Mouse (Mus musculus) activated CD4-positive, CD25-positive, alpha-beta regulatory T cell, adult 9 weeks (primary cell): ENCODE measurements around the gene St3gal6. TPM values are rescaled to one million over a fixed set of nuclear protein-coding genes. Genes with fewer than 3 reads are reported as not detected.

Experiments used
- polyA plus RNA-seq: library from polyadenylated mRNA; unstranded; fragments of 100-300 nt; shearing (Covaris generic); gene quantifications from one replicate; pipeline ENCODE4 v1.2.1, GENCODE M21; 2017

Gene St3gal6
- polyA plus RNA-seq: 7.1 TPM

GRCm38 (mm10) chr16:58523972-58524850 is at the start of gene St3gal6:
Gene St3gal6 (minus strand): TSS chr16:58524243.

Other genes with a start within 250 kb of the St3gal6 start
- 0.22 TPM for gene Dcbld2, start 115.8 kb downstream of the St3gal6 start, polyA plus RNA-seq
- gene Gm813, start 92.7 kb upstream of the St3gal6 start, polyA plus RNA-seq: not detected
- gene E330017A01Rik, start 114.5 kb upstream of the St3gal6 start, polyA plus RNA-seq: not detected
- gene Cpox, start 146.0 kb upstream of the St3gal6 start, polyA plus RNA-seq: 26.9 TPM
- 18.7 TPM for gene Gpr15, start 194.8 kb upstream of the St3gal6 start, polyA plus RNA-seq
- gene Cldnd1, start 203.7 kb upstream of the St3gal6 start, polyA plus RNA-seq: 128 TPM
- gene Olfr172, start 238.9 kb upstream of the St3gal6 start, polyA plus RNA-seq: not detected